Mouse (Mus musculus) heart, postnatal 0 days (tissue): ENCODE measurements at regions not wholly inside any gene's neighbourhood (a gene's known extent, or its start where the extent isn't known, plus 50 kb on each side); places are given as distances from the start of the nearest gene placed in this dataset.

ENCODE experiments used
- CTCF ChIP-seq: IDR thresholded peaks from 2 replicates; pipeline ENCODE4 v1.5.1; 2016; ENCODE audit warnings: antibody characterized with exemption, control low read depth, low read depth
- EP300 ChIP-seq: IDR thresholded peaks from 2 replicates; pipeline ENCODE4 v1.6.1; 2016; ENCODE audit warnings: antibody characterized with exemption, low read depth

- TF ChIP-seq CTCF (no peak), EP300 (no peak)
These were observed 583.4 kb downstream of the Stpg2 start for GRCm38 (mm10) chr3:139788854-139789253.
